Mouse (Mus musculus): ENCODE results near the gene Dcbld1. TPM values are rescaled to one million over a fixed set of nuclear protein-coding genes. Genes with fewer than 3 reads are reported as not detected.

Gene Dcbld1
- polyA plus RNA-seq, 1 experiment = not detected

GRCm38 (mm10) chr10:52257768-52258167 lies 24.3 kb downstream of the Dcbld1 start:
- TF ChIP-seq CTCF (IDR thresholded peaks at IDR 0.05; ENCODE audit: low read depth, low read length) (no peak), POLR2A (IDR thresholded peaks at IDR 0.05; ENCODE audit: borderline replicate concordance, low read depth, low read length) (no peak)
- no peak overlapping the region for H3K4me3 ChIP-seq (ENCODE audit: insufficient read depth, low read length)
- no peaks in the 10 kb centered on the region for H3K4me1 ChIP-seq (ENCODE audit: control insufficient read depth, insufficient read depth, low read length)
- no peak overlapping the region for H3K27ac ChIP-seq (ENCODE audit: insufficient read depth, low read depth, low read length)

- H3K27ac ChIP-seq (ENCODE audit: insufficient read depth, low read depth, low read length) = no peak overlapping the region
- H3K4me3 ChIP-seq (ENCODE audit: insufficient read depth, low read length) = no peak overlapping the region
- no peak for TF ChIP-seq POLR2A (IDR thresholded peaks at IDR 0.05; ENCODE audit: borderline replicate concordance, low read depth, low read length)
- no peak for TF ChIP-seq CTCF (IDR thresholded peaks at IDR 0.05; ENCODE audit: low read depth, low read length)
- H3K4me1 ChIP-seq (ENCODE audit: control insufficient read depth, insufficient read depth, low read length) = no peaks in the 10 kb centered on the region
Measured at GRCm38 (mm10) chr10:52258180-52258948, 24.9 kb downstream of the Dcbld1 start.

GRCm38 (mm10) chr10:52260209-52260608 lies 26.8 kb downstream of the Dcbld1 start:
- no peak overlapping the region for H3K4me3 ChIP-seq (ENCODE audit: insufficient read depth, low read length)
- no peak for TF ChIP-seq POLR2A (IDR thresholded peaks at IDR 0.05; ENCODE audit: borderline replicate concordance, low read depth, low read length)
- H3K27ac ChIP-seq (ENCODE audit: insufficient read depth, low read depth, low read length) = no peak overlapping the region
- H3K4me1 ChIP-seq (ENCODE audit: control insufficient read depth, insufficient read depth, low read length) = no peaks in the 10 kb centered on the region

GRCm38 (mm10) chr10:52264162-52264561 lies 30.7 kb downstream of the Dcbld1 start:
- Histone ChIP-seq H3K4me3 (ENCODE audit: insufficient read depth, low read length) (no peak overlapping the region), H3K4me1 (ENCODE audit: control insufficient read depth, insufficient read depth, low read length) (no peaks in the 10 kb centered on the region), H3K27ac (ENCODE audit: insufficient read depth, low read depth, low read length) (no peak overlapping the region)
- no peak for TF ChIP-seq POLR2A (IDR thresholded peaks at IDR 0.05; ENCODE audit: borderline replicate concordance, low read depth, low read length)
- TF ChIP-seq CTCF (IDR thresholded peaks at IDR 0.05; ENCODE audit: low read depth, low read length) = no peak

GRCm38 (mm10) chr10:52268879-52269278 lies 35.5 kb downstream of the Dcbld1 start:
- TF ChIP-seq CTCF (IDR thresholded peaks at IDR 0.05; ENCODE audit: low read depth, low read length) (no peak), POLR2A (IDR thresholded peaks at IDR 0.05; ENCODE audit: borderline replicate concordance, low read depth, low read length) (no peak)
- H3K27ac ChIP-seq (ENCODE audit: insufficient read depth, low read depth, low read length) = no peak overlapping the region
- H3K4me3 ChIP-seq (ENCODE audit: insufficient read depth, low read length) = no peak overlapping the region
- H3K4me1 ChIP-seq (ENCODE audit: control insufficient read depth, insufficient read depth, low read length) = no peaks in the 10 kb centered on the region

- H3K27ac ChIP-seq (ENCODE audit: insufficient read depth, low read depth, low read length) = no peak overlapping the region
- H3K4me3 ChIP-seq (ENCODE audit: insufficient read depth, low read length) = no peak overlapping the region
- H3K4me1 ChIP-seq (ENCODE audit: control insufficient read depth, insufficient read depth, low read length) = no peaks in the 10 kb centered on the region
- TF ChIP-seq CTCF (IDR thresholded peaks at IDR 0.05; ENCODE audit: low read depth, low read length) (no peak), POLR2A (IDR thresholded peaks at IDR 0.05; ENCODE audit: borderline replicate concordance, low read depth, low read length) (no peak)
Measured at GRCm38 (mm10) chr10:52271385-52271784, 38.0 kb downstream of the Dcbld1 start.

GRCm38 (mm10) chr10:52273012-52273411 lies 39.6 kb downstream of the Dcbld1 start:
- Histone ChIP-seq H3K4me1 (ENCODE audit: control insufficient read depth, insufficient read depth, low read length) (no peaks in the 10 kb centered on the region), H3K27ac (ENCODE audit: insufficient read depth, low read depth, low read length) (no peak overlapping the region), H3K4me3 (ENCODE audit: insufficient read depth, low read length) (no peak overlapping the region)
- TF ChIP-seq CTCF (IDR thresholded peaks at IDR 0.05; ENCODE audit: low read depth, low read length) = no peak
- TF ChIP-seq POLR2A (IDR thresholded peaks at IDR 0.05; ENCODE audit: borderline replicate concordance, low read depth, low read length) = no peak

- Histone ChIP-seq H3K27ac (ENCODE audit: insufficient read depth, low read depth, low read length) (no peak overlapping the region), H3K4me3 (ENCODE audit: insufficient read depth, low read length) (no peak overlapping the region), H3K4me1 (ENCODE audit: control insufficient read depth, insufficient read depth, low read length) (no peaks in the 10 kb centered on the region)
- TF ChIP-seq POLR2A (IDR thresholded peaks at IDR 0.05; ENCODE audit: borderline replicate concordance, low read depth, low read length) (no peak), CTCF (IDR thresholded peaks at IDR 0.05; ENCODE audit: low read depth, low read length) (no peak)
Measured at GRCm38 (mm10) chr10:52274001-52274909, 40.8 kb downstream of the Dcbld1 start.

GRCm38 (mm10) chr10:52274910-52275604 lies 41.6 kb downstream of the Dcbld1 start:
- no peaks in the 10 kb centered on the region for H3K4me1 ChIP-seq (ENCODE audit: control insufficient read depth, insufficient read depth, low read length)
- TF ChIP-seq CTCF (IDR thresholded peaks at IDR 0.05; ENCODE audit: low read depth, low read length) = no peak
- TF ChIP-seq POLR2A (IDR thresholded peaks at IDR 0.05; ENCODE audit: borderline replicate concordance, low read depth, low read length) = no peak
- H3K27ac ChIP-seq (ENCODE audit: insufficient read depth, low read depth, low read length) = no peak overlapping the region
- no peak overlapping the region for H3K4me3 ChIP-seq (ENCODE audit: insufficient read depth, low read length)

Data from bone marrow macrophage, adult 2 months (primary cell).